Mouse (Mus musculus) spleen, adult 2 months (tissue): ENCODE results near the gene Spatc1l.

ENCODE experiments used
- CTCF ChIP-seq: fragments of 200-500 bp; IDR thresholded peaks from 2 replicates; pipeline ENCODE4 v1.5.1; 2011; ENCODE audit warnings: mild to moderate bottlenecking, inconsistent platforms; ENCODE audit not compliant: insufficient read depth, insufficient read length, insufficient replicate concordance; ENCODE audit errors: extremely low read depth
- POLR2A ChIP-seq: fragments of 200-500 bp; IDR thresholded peaks from 2 replicates; pipeline ENCODE4 v1.6.1; 2011; ENCODE audit warnings: low read depth, low read length, inconsistent platforms

DNA sequence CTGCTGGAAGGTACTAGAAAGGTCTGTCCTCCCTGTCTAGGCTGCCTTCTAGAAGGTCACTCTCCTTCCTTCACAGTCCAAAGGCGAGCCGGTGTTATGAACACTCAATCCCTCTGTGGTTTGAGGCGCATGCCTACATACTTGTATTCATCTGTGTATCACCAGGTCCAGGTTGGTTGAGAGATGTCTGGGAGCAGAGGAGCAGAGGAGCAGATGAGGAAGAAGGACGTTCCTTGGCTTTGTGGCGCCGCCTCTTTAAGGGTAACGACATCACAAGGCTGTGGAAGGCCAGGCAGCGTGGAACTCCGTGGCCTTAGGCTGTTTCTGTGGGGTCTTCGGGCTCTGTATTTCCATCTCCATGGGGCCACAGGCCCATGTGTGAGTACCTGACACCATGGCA lies at the start of gene Spatc1l:
- no peak for TF ChIP-seq CTCF
- TF ChIP-seq POLR2A, result no peak
